Mouse (Mus musculus) spleen, embryonic (tissue): ENCODE data around the gene Abca3.

Source experiments
- CTCF ChIA-PET: fragments of 350-600 bp; sonication (Branson Sonifier 250); formaldehyde crosslinking; loops from one replicate; lab custom pipeline; 2022; lab: Charles Lee

The Abca3 gene

GRCm38 (mm10) chr17:24351760-24352357 lies at the start of gene Abca3:
Abca3 (plus strand) TSS chr17:24351950.
- CTCF ChIA-PET, result interaction anchor here (0.7 kb wide), 1 partner anchor 93 kb away, joined by 3 read pairs; no protein-coding TSS in a partner anchor

- CTCF ChIA-PET, result interaction anchor here (0.7 kb wide), 1 partner anchor 227 kb away, joined by 7 read pairs; no protein-coding TSS in a partner anchor
These were observed 44.2 kb upstream of the Abca3 start for GRCm38 (mm10) chr17:24307500-24307899.

- CTCF ChIA-PET, result no interaction called here
These were observed 30.9 kb upstream of the Abca3 start for GRCm38 (mm10) chr17:24320826-24321225.

- CTCF ChIA-PET, result no interaction called here
These were observed 26.7 kb upstream of the Abca3 start for GRCm38 (mm10) chr17:24325051-24325450.

- CTCF ChIA-PET, result no interaction called here
These were observed 24.1 kb upstream of the Abca3 start for GRCm38 (mm10) chr17:24327656-24328055.

GRCm38 (mm10) chr17:24344672-24345071 lies 7.1 kb upstream of the Abca3 start:
- CTCF ChIA-PET, result no interaction called here

GRCm38 (mm10) chr17:24346831-24347230 lies 4.9 kb upstream of the Abca3 start:
- CTCF ChIA-PET, result interaction anchor here (0.7 kb wide), 1 partner anchor 78 kb away, joined by 5 read pairs; no protein-coding TSS in a partner anchor

- CTCF ChIA-PET, result no interaction called here
These were observed 2.6 kb upstream of the Abca3 start for GRCm38 (mm10) chr17:24349176-24349575.

GRCm38 (mm10) chr17:24350926-24351759 lies 607 bp upstream of the Abca3 start, which contains the start of gene Abca17:
Abca17 (minus strand) TSS chr17:24351068.
- CTCF ChIA-PET, result interaction anchor here (0.7 kb wide), 1 partner anchor 92 kb away, joined by 3 read pairs; no protein-coding TSS in a partner anchor

GRCm38 (mm10) chr17:24352370-24353194 lies 832 bp downstream of the Abca3 start:
- CTCF ChIA-PET, result no interaction called here

- CTCF ChIA-PET, result interaction anchor here (0.6 kb wide), 2 partner anchors 59 to 133 kb away, joined by 3 to 7 read pairs; no protein-coding TSS in a partner anchor
These were observed 2.2 kb downstream of the Abca3 start for GRCm38 (mm10) chr17:24353960-24354359.

GRCm38 (mm10) chr17:24355284-24355683 lies 3.5 kb downstream of the Abca3 start:
- CTCF ChIA-PET, result interaction anchor here (1.0 kb wide), 1 partner anchor 226 kb away, joined by 4 read pairs; no protein-coding TSS in a partner anchor

- CTCF ChIA-PET, result no interaction called here
These were observed 7.3 kb downstream of the Abca3 start for GRCm38 (mm10) chr17:24359006-24359405.

- CTCF ChIA-PET, result no interaction called here
These were observed 8.2 kb downstream of the Abca3 start for GRCm38 (mm10) chr17:24359903-24360302.

GRCm38 (mm10) chr17:24360841-24361240 lies 9.1 kb downstream of the Abca3 start:
- CTCF ChIA-PET, result no interaction called here

GRCm38 (mm10) chr17:24361291-24361690 lies 9.5 kb downstream of the Abca3 start:
- CTCF ChIA-PET, result no interaction called here

GRCm38 (mm10) chr17:24362527-24362926 lies 10.8 kb downstream of the Abca3 start:
- CTCF ChIA-PET, result interaction anchor here (0.6 kb wide), 1 partner anchor 351 kb away, joined by 6 read pairs; no protein-coding TSS in a partner anchor

GRCm38 (mm10) chr17:24364461-24364860 lies 12.7 kb downstream of the Abca3 start:
- CTCF ChIA-PET, result interaction anchor here (0.6 kb wide), 1 partner anchor 141 kb away, joined by 7 read pairs; no protein-coding TSS in a partner anchor

GRCm38 (mm10) chr17:24365863-24366262 lies 14.1 kb downstream of the Abca3 start:
- CTCF ChIA-PET, result no interaction called here

- CTCF ChIA-PET, result no interaction called here
These were observed 23.5 kb downstream of the Abca3 start for GRCm38 (mm10) chr17:24375094-24375712.

- CTCF ChIA-PET, result no interaction called here
These were observed 24.1 kb downstream of the Abca3 start for GRCm38 (mm10) chr17:24375886-24376285.
